Mouse (Mus musculus) B cell, adult (primary cell): ENCODE data around the gene Mup20. TPM values are rescaled to one million over a fixed set of nuclear protein-coding genes. Genes with fewer than 3 reads are reported as not detected.

Source experiments
- total RNA-seq: library from RNA; stranded (reverse); gene quantifications from 4 replicates; pipeline ENCODE4 v1.2.4, GENCODE M21; 2023; ENCODE audit not compliant: inconsistent age

Gene Mup20
- not detected in 4 replicates for total RNA-seq

DNA sequence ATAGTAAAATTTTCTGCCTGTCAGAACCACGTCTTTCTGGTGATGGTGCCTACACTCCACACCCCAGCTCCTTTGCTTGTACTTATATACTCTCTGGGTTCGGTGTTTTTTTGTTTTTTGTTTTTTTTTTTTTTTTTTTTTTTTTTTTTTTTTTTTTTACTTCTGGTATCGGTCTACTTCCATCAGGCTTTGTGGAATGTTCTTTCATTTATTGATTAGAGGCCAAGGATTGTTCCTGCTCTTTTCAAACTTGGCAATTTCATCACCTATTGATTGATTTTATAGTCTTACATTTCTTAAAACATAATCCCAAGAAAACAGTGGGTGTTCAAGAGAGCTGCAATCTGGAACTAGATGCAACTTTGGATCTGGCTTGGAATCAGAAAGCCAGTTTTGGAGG lies at the start of gene Mup20:
TSS of gene Mup20 (minus strand) at position 101 of the 400 bp plus-strand sequence.

DNA sequence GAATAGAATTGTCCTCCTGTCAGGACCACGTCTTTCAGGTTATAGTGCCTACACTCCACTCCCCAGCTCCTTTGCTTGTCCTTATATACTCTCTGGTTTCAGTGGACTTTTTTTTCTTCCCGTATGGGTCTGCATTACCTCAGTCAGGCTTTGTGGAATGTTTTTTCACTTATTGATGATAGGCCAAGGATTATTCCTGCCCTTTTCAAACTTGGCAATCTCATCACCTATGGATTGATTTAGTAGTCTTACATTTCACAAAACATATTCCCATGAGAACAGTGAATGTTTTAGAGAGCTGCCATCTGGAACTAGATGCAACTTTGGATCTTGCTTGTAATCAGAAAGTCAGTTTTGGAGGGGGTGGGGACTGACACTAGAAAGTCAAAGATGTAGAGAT lies 33.3 kb upstream of the Mup20 start, which contains the start of gene Mup3:
TSS of gene Mup3 (minus strand) at position 102 of the 400 bp plus-strand sequence.

Other genes with a start within 250 kb of the Mup20 start
- gene Mup5, start 218.9 kb downstream of the Mup20 start, total RNA-seq = not detected in 4 replicates
- not detected in 4 replicates for gene Mup3, start 33.2 kb upstream of the Mup20 start, total RNA-seq
- not detected in 4 replicates for gene Mup21, start 96.7 kb upstream of the Mup20 start, total RNA-seq
- not detected in 4 replicates for gene Zfp37, start 176.9 kb upstream of the Mup20 start, total RNA-seq
- gene Slc31a2, start 208.4 kb upstream of the Mup20 start, total RNA-seq = 4.0 to 5.7 TPM (median 4.8 TPM) in 4 replicates